Mouse (Mus musculus) C2C12 (cell line): ENCODE data around the gene Lfng.

Experiments
- CTCF ChIP-seq: IDR thresholded peaks from one replicate; pipeline ENCODE4 v1.5.1; 2011; ENCODE audit not compliant: control insufficient read depth, insufficient read depth, insufficient read length
- FOSL1 ChIP-seq: IDR thresholded peaks from one replicate; pipeline ENCODE4 v1.8.0; 2011; ENCODE audit warnings: mild to moderate bottlenecking, low read length; ENCODE audit not compliant: poor library complexity, insufficient read depth, severe bottlenecking
- MYOD1 ChIP-seq: IDR thresholded peaks from one replicate; pipeline ENCODE4 v1.6.1; 2011; ENCODE audit warnings: low read depth; ENCODE audit not compliant: control insufficient read depth, insufficient read length
- MYOG ChIP-seq: IDR thresholded peaks from one replicate; pipeline ENCODE4 v1.6.1; 2011; ENCODE audit not compliant: control insufficient read depth, insufficient read length; ENCODE audit errors: extremely low read depth
- USF1 ChIP-seq: IDR thresholded peaks from one replicate; pipeline ENCODE4 v1.6.1; 2011; ENCODE audit warnings: low read depth, mild to moderate bottlenecking, control low read depth, moderate library complexity

- TF ChIP-seq FOSL1 (no peak), MYOG (no peak), CTCF (no peak), USF1 (no peak), MYOD1 (no peak)
These were observed 39.1 kb downstream of the Lfng start for GRCm38 (mm10) chr5:140646171-140646570.
